Comparison of ENCODE assay signal across 8 mouse cellular contexts in genomic region chr4:117882701-117883691, GRCm38 (mm10). TPM values are rescaled to one million over a fixed set of nuclear protein-coding genes. Genes with fewer than 3 reads are reported as not detected.
DNase-seq lines count a peak whose midpoint lies in the region; ATAC-seq and TF ChIP-seq lines count a peak whose summit lies in the region.

TSS of gene B4galt2 (minus strand) at chr4:117883487.

- no peak within 1 kb of the TSS for H3K27ac ChIP-seq in embryonic fibroblast, embryonic 13.5 days (ENCODE audit: insufficient read depth, low read length)
- H3K27ac ChIP-seq in heart, embryonic 16.5 days (ENCODE audit: low read length) = 0 out of 2 replicates have a peak within 1 kb of the TSS, but pooled peaks have one; percentile 30
- peak within 1 kb of the TSS; percentile 58; the same call in 1 of the 2 replicates for H3K27ac ChIP-seq in lung, embryonic 14.5 days (ENCODE audit: low read depth)

- TF ChIP-seq POLR2A in embryonic fibroblast, embryonic 13.5 days (IDR thresholded peaks at IDR 0.05; ENCODE audit: low read depth, low read length) = peak; percentile 67

- H3K4me1 ChIP-seq in embryonic fibroblast, embryonic 13.5 days (ENCODE audit: control insufficient read depth, insufficient read depth, low read length) = no peaks in the 10 kb centered on the region; the same call in 1 of the 2 replicates
- H3K4me1 ChIP-seq in heart, embryonic 16.5 days (ENCODE audit: control insufficient read depth, insufficient read depth, low read length) = peaks cover 19% of the 10 kb centered on the region
- H3K4me1 ChIP-seq in lung, embryonic 14.5 days (ENCODE audit: insufficient read depth) = peaks cover 8% of the 10 kb centered on the region

- DNase-seq in NIH3T3 (ENCODE audit: low read depth) = peak; percentile 85
- DNase-seq in adrenal gland, postnatal 25 days = peak; percentile 70
- peak; percentile 53 to 64 for DNase-seq in layer of hippocampus, adult 18-20 months (ENCODE audit: low spot score in 2 of 2)
- peak; percentile 80 for DNase-seq in lung, embryonic 14.5 days
- DNase-seq in right cerebral cortex, postnatal 25 days = peak; percentile 81

- H3K36me3 ChIP-seq in heart, embryonic 16.5 days (ENCODE audit: control insufficient read depth, insufficient read depth) = peaks cover 15% of the 10 kb centered on the region
- peaks cover 33% of the 10 kb centered on the region for H3K36me3 ChIP-seq in lung, embryonic 14.5 days (ENCODE audit: insufficient read depth)

- peak; percentile 53 for ATAC-seq in heart, embryonic 16.5 days (replicated peaks; ENCODE audit: extremely low read depth, insufficient read depth, low FRiP score)
- peak; percentile 56 for ATAC-seq in lung, embryonic 14.5 days (ENCODE audit: insufficient read depth)
- ATAC-seq in activated CD4-positive, CD25-positive, alpha-beta regulatory T cell, adult 4 months = no peak

- peak within 1 kb of the TSS; percentile 85 for H3K9ac ChIP-seq in heart, embryonic 16.5 days (ENCODE audit: low read length)
- peak within 1 kb of the TSS; percentile 79 for H3K9ac ChIP-seq in lung, embryonic 14.5 days

- WGBS in heart, embryonic 16.5 days = 2% methylated on average over 86 of the region's 103 CpGs
- WGBS in lung, embryonic 14.5 days = under 1% methylated on average over 90 of the region's 103 CpGs

- no peaks in the 10 kb centered on the region for H3K9me3 ChIP-seq in heart, embryonic 16.5 days (replicated peaks; ENCODE audit: control insufficient read depth, low read length)
- H3K9me3 ChIP-seq in lung, embryonic 14.5 days (ENCODE audit: low read depth, low read length) = no peaks in the 10 kb centered on the region

- H3K27me3 ChIP-seq in heart, embryonic 16.5 days (ENCODE audit: control insufficient read depth, insufficient read depth, low read length) = no peaks in the 10 kb centered on the region
- H3K27me3 ChIP-seq in lung, embryonic 14.5 days (ENCODE audit: insufficient read depth, low read length) = no peaks in the 10 kb centered on the region

- peak within 1 kb of the TSS; percentile 62 for H3K4me2 ChIP-seq in heart, embryonic 16.5 days (ENCODE audit: low read depth, low read length)
- peak within 1 kb of the TSS; percentile 88 for H3K4me2 ChIP-seq in lung, embryonic 14.5 days

- TF ChIP-seq CTCF in embryonic fibroblast, embryonic 13.5 days (IDR thresholded peaks at IDR 0.05; ENCODE audit: borderline replicate concordance, insufficient read depth, low read length) = no peak
- TF ChIP-seq CTCF in lung, embryonic 14.5 days (IDR thresholded peaks at IDR 0.05; ENCODE audit: low read depth) = peak; percentile 34; the same call in 1 of the 2 replicates

- peak within 1 kb of the TSS; percentile 59 for H3K4me3 ChIP-seq in embryonic fibroblast, embryonic 13.5 days (ENCODE audit: insufficient read depth, low read length)
- peak within 1 kb of the TSS; percentile 79 for H3K4me3 ChIP-seq in heart, embryonic 16.5 days (ENCODE audit: low read length)
- peak within 1 kb of the TSS; percentile 76 for H3K4me3 ChIP-seq in lung, embryonic 14.5 days (ENCODE audit: low read depth, low read length)

RNA-seq across cellular contexts. Expression of gene B4galt2, which starts in this region (rescaled TPM):
- total RNA-seq in adrenal gland, postnatal 25 days (2021) = 12.6 and 18.6 TPM in 2 replicates
- polyA plus RNA-seq in embryonic fibroblast, embryonic 13.5 days (2011; ENCODE audit: insufficient read length, low read depth, missing spikeins) = 43.8 and 45.6 TPM in 2 replicates
- 8.6 and 9.5 TPM in 2 replicates for polyA plus RNA-seq in heart, embryonic 16.5 days (2015; fragmentation: Nextera tagmentation; extraction: Ambion mirVana)
- 10 to 100 TPM; 60.4 to 65.2 TPM for total RNA-seq in layer of hippocampus, adult 18-20 months (2021)
- polyA plus RNA-seq in lung, embryonic 14.5 days (2014; fragmentation: Nextera tagmentation; extraction: Ambion mirVana) = 27.6 and 31.8 TPM in 2 replicates
- not detected for polyA plus RNA-seq in activated CD4-positive, CD25-positive, alpha-beta regulatory T cell, adult 4 months (2017; shearing (Covaris generic))
